Mouse (Mus musculus) common myeloid progenitor, adult 5-6 weeks (primary cell): ENCODE data around the gene Mkrn2os. TPM values are rescaled to one million over a fixed set of nuclear protein-coding genes. Genes with fewer than 3 reads are reported as not detected.
"Not testable (repeated sequence)": the region's sequence is repeated elsewhere in the genome, so short reads cannot be mapped to it uniquely, and the experiment has no call there.

Experiments
- ATAC-seq: replicated peaks from 2 replicates; pipeline ENCODE4 v1.8.0; 2016; ENCODE audit warnings: low read depth, mild to moderate bottlenecking, moderate TSS enrichment, inconsistent platforms; ENCODE audit not compliant: poor library complexity, severe bottlenecking
- total RNA-seq: library from RNA; stranded (forward); fragments of 200-1000, 187-1606 nt; gene quantifications from 2 replicates; pipeline ENCODE4 v1.2.3, GENCODE M21; 2017

Mkrn2os gene
- not detected in 2 replicates for total RNA-seq

- no peak for ATAC-seq
Observed at GRCm38 (mm10) chr6:115592458-115592857, at the start of gene Mkrn2os. Mkrn2os (minus strand) TSS chr6:115592576.

- not testable (repeated sequence) for ATAC-seq
Observed at GRCm38 (mm10) chr6:115638188-115638587, 45.8 kb upstream of the Mkrn2os start.

- ATAC-seq, result no peak
Observed at GRCm38 (mm10) chr6:115634015-115634414, 41.6 kb upstream of the Mkrn2os start.

- no peak for ATAC-seq
Observed at GRCm38 (mm10) chr6:115631056-115631795, 38.9 kb upstream of the Mkrn2os start.

- ATAC-seq, result no peak
Observed at GRCm38 (mm10) chr6:115626121-115626520, 33.7 kb upstream of the Mkrn2os start.

GRCm38 (mm10) chr6:115620942-115621341, 28.6 kb upstream of the Mkrn2os start:
- no peak for ATAC-seq

- peak; percentile 91 for ATAC-seq
Observed at GRCm38 (mm10) chr6:115619818-115620217, 27.4 kb upstream of the Mkrn2os start.

- no peak for ATAC-seq
Observed at GRCm38 (mm10) chr6:115615983-115616382, 23.6 kb upstream of the Mkrn2os start.

GRCm38 (mm10) chr6:115613793-115614192, 21.4 kb upstream of the Mkrn2os start:
- ATAC-seq, result no peak

- no peak for ATAC-seq
Observed at GRCm38 (mm10) chr6:115610301-115610700, 17.9 kb upstream of the Mkrn2os start.

GRCm38 (mm10) chr6:115609121-115609520, 16.7 kb upstream of the Mkrn2os start:
- ATAC-seq, result peak; percentile 85

GRCm38 (mm10) chr6:115607429-115607828, 15.1 kb upstream of the Mkrn2os start:
- ATAC-seq, result no peak

GRCm38 (mm10) chr6:115606461-115606860, 14.1 kb upstream of the Mkrn2os start:
- no peak for ATAC-seq

- peak; percentile 87 for ATAC-seq
Observed at GRCm38 (mm10) chr6:115601715-115602523, 9.5 kb upstream of the Mkrn2os start, which contains the start of gene Mkrn2. Mkrn2 (plus strand) TSS chr6:115601902.

GRCm38 (mm10) chr6:115601322-115601714, 8.9 kb upstream of the Mkrn2os start:
- no peak for ATAC-seq

- peak; percentile 27; the same call in 1 of the 2 replicates for ATAC-seq
Observed at GRCm38 (mm10) chr6:115595667-115596066, 3.3 kb upstream of the Mkrn2os start.

GRCm38 (mm10) chr6:115594463-115594862, 2.1 kb upstream of the Mkrn2os start:
- ATAC-seq, result peak; percentile 98

GRCm38 (mm10) chr6:115593252-115593651, 876 bp upstream of the Mkrn2os start:
- ATAC-seq, result no peak

- no peak for ATAC-seq
Observed at GRCm38 (mm10) chr6:115591692-115592359, 550 bp downstream of the Mkrn2os start.

- no peak for ATAC-seq
Observed at GRCm38 (mm10) chr6:115586321-115586720, 6.1 kb downstream of the Mkrn2os start.
